Mouse (Mus musculus) heart, postnatal 0 days (tissue): Measurements from ENCODE around the gene Sh3d21. TPM values are rescaled to one million over a fixed set of nuclear protein-coding genes. Genes with fewer than 3 reads are reported as not detected.

ENCODE experiments used
- ATAC-seq: fragments of 200-750 bp; cut with Nextera tagmentation; 2 replicates; pipeline ENCODE4 v1.8.0; 2017; ENCODE audit warnings: low read depth, moderate number of reproducible peaks, moderate library complexity; ENCODE audit not compliant: insufficient read depth
- DNase-seq: peaks from one replicate; pipeline ENCODE4 v3.0.0-alpha.2; 2016; ENCODE audit warnings: low spot score
- H3K27ac ChIP-seq: fragments of 300-500 bp; sonication (generic); 2 replicates; pipeline ENCODE4 v1.5.1; 2014; ENCODE audit warnings: low read depth, mild to moderate bottlenecking
- H3K27me3 ChIP-seq: fragments of 300-500 bp; sonication (generic); 2 replicates; pipeline ENCODE4 v1.6.1; 2014; ENCODE audit warnings: low read length, mixed read lengths; ENCODE audit not compliant: control insufficient read depth, insufficient read depth
- H3K36me3 ChIP-seq: fragments of 300-500 bp; sonication (generic); replicated peaks from 2 replicates; pipeline ENCODE4 v1.6.1; 2014; ENCODE audit warnings: low read length, mixed read lengths; ENCODE audit not compliant: control insufficient read depth, insufficient read depth
- H3K4me1 ChIP-seq: fragments of 300-500 bp; sonication (generic); 2 replicates; pipeline ENCODE4 v1.6.1; 2014; ENCODE audit warnings: antibody characterized with exemption; ENCODE audit not compliant: control insufficient read depth, insufficient read depth
- H3K4me2 ChIP-seq: fragments of 300-500 bp; sonication (generic); 2 replicates; pipeline ENCODE4 v1.6.1; 2014; ENCODE audit warnings: low read depth, mild to moderate bottlenecking, low read length, moderate library complexity
- H3K4me3 ChIP-seq: fragments of 300-500 bp; sonication (generic); 2 replicates; pipeline ENCODE4 v1.5.1; 2014; ENCODE audit warnings: low read depth, low read length
- H3K9ac ChIP-seq: fragments of 300-500 bp; sonication (generic); replicated peaks from 2 replicates; pipeline ENCODE4 v1.6.1; 2014; ENCODE audit warnings: low read depth, low read length, mixed read lengths
- H3K9me3 ChIP-seq: fragments of 300-500 bp; sonication (generic); replicated peaks from 2 replicates; pipeline ENCODE4 v1.6.1; 2016; ENCODE audit warnings: low read length; ENCODE audit not compliant: control insufficient read depth
- CTCF ChIP-seq: IDR thresholded peaks from 2 replicates; pipeline ENCODE4 v1.5.1; 2016; ENCODE audit warnings: antibody characterized with exemption, control low read depth, low read depth
- EP300 ChIP-seq: IDR thresholded peaks from 2 replicates; pipeline ENCODE4 v1.6.1; 2016; ENCODE audit warnings: antibody characterized with exemption, low read depth
- WGBS: fragments of 180-500 bp; shearing (Covaris S2); extraction: QIAGEN DNeasy Blood & Tissue Kit; methylation state at CpG from one replicate; pipeline ENCODE4 v1.1.7; 2014; 5-methylcytosine and 5-hydroxymethylcytosine counted together
- polyA plus RNA-seq: library from polyadenylated mRNA; unstranded; fragments of >200 nt; fragmentation: Nextera tagmentation; extraction: Ambion mirVana; gene quantifications from 2 replicates; pipeline ENCODE4 v1.2.1, GENCODE M21; 2015
- total RNA-seq: library from RNA; depleted of rRNA; stranded (reverse); fragments of >200 nt; gene quantifications from 2 replicates; pipeline ENCODE4 v1.2.3, GENCODE M21; 2014; ENCODE audit warnings: low replicate concordance; rRNA removed

Sh3d21 gene
- total and polyA plus RNA-seq, 2 experiments from 2014 or later, result 2.2 to 2.6 TPM

- Histone ChIP-seq H3K27me3 (no peaks in the 10 kb centered on the region), H3K27ac (no peak overlapping the region), H3K4me2 (no peak overlapping the region), H3K4me3 (no peak overlapping the region), H3K4me1 (peaks cover 40% of the 10 kb centered on the region), H3K9me3 (no peaks in the 10 kb centered on the region), H3K36me3 (peaks cover 10% of the 10 kb centered on the region; the same call in 1 of the 2 replicates), H3K9ac (no peak overlapping the region)
- DNase-seq (no peak), ATAC-seq (no peak)
- WGBS, result 88% methylated on average over 3 of the region's 3 CpGs
- TF ChIP-seq EP300, result no peak
- no peak for TF ChIP-seq CTCF
Observed at GRCm38 (mm10) chr4:126100764-126101163, 62.5 kb downstream of the Sh3d21 start.

Other genes starting within 250 kb of the Sh3d21 start
- 2.6 and 3.9 TPM in 2 replicates for gene Csf3r, start 138.9 kb downstream of the Sh3d21 start, total RNA-seq
- 0.48 and 0.77 TPM in 2 replicates for gene Csf3r, start 138.9 kb downstream of the Sh3d21 start, polyA plus RNA-seq
- gene Mrps15, start 116.6 kb downstream of the Sh3d21 start, total RNA-seq, result 52.4 and 84.0 TPM in 2 replicates
- gene Mrps15, start 116.6 kb downstream of the Sh3d21 start, polyA plus RNA-seq, result 139 and 142 TPM in 2 replicates
- 1.4 and 5.9 TPM in 2 replicates for gene Oscp1, start 104.9 kb downstream of the Sh3d21 start, total RNA-seq
- 3.8 and 4.2 TPM in 2 replicates for gene Oscp1, start 104.9 kb downstream of the Sh3d21 start, polyA plus RNA-seq
- 30.9 and 186 TPM in 2 replicates for gene Lsm10, start 66.9 kb downstream of the Sh3d21 start, total RNA-seq
- gene Lsm10, start 66.9 kb downstream of the Sh3d21 start, polyA plus RNA-seq, result 41.7 and 43.1 TPM in 2 replicates
- 19.9 and 22.8 TPM in 2 replicates for gene Stk40, start 59.5 kb downstream of the Sh3d21 start, total RNA-seq
- 14.2 and 17.3 TPM in 2 replicates for gene Stk40, start 59.5 kb downstream of the Sh3d21 start, polyA plus RNA-seq
- 53.1 and 69.1 TPM in 2 replicates for gene Eva1b, start 15.7 kb downstream of the Sh3d21 start, total RNA-seq
- 26.8 and 28.5 TPM in 2 replicates for gene Eva1b, start 15.7 kb downstream of the Sh3d21 start, polyA plus RNA-seq
- 84.1 and 121 TPM in 2 replicates for gene Thrap3, start 39.3 kb upstream of the Sh3d21 start, total RNA-seq
- gene Thrap3, start 39.3 kb upstream of the Sh3d21 start, polyA plus RNA-seq, result 86.1 and 96.7 TPM in 2 replicates
- gene Map7d1, start 92.9 kb upstream of the Sh3d21 start, total RNA-seq, result 75.0 and 90.1 TPM in 2 replicates
- 35.2 and 37.5 TPM in 2 replicates for gene Map7d1, start 92.9 kb upstream of the Sh3d21 start, polyA plus RNA-seq
- gene Trappc3, start 98.8 kb upstream of the Sh3d21 start, total RNA-seq, result 46.4 and 63.1 TPM in 2 replicates
- gene Trappc3, start 98.8 kb upstream of the Sh3d21 start, polyA plus RNA-seq, result 80.3 and 86.7 TPM in 2 replicates
- gene Col8a2, start 123.3 kb upstream of the Sh3d21 start, total RNA-seq, result 3.8 and 4.3 TPM in 2 replicates
- 0.71 and 1.1 TPM in 2 replicates for gene Col8a2, start 123.3 kb upstream of the Sh3d21 start, polyA plus RNA-seq
- gene Adprhl2, start 158.2 kb upstream of the Sh3d21 start, total RNA-seq, result 26.8 and 30.2 TPM in 2 replicates
- 23.2 and 26.1 TPM in 2 replicates for gene Adprhl2, start 158.2 kb upstream of the Sh3d21 start, polyA plus RNA-seq
- gene Tekt2, start 162.2 kb upstream of the Sh3d21 start, total RNA-seq, result not detected in 2 replicates
- gene Tekt2, start 162.2 kb upstream of the Sh3d21 start, polyA plus RNA-seq, result 0.27 and 0.88 TPM in 2 replicates